Mouse (Mus musculus): ENCODE data around the gene Sertad2.

GRCm38 (mm10) chr11:20571702-20572413 is 28.8 kb downstream of the Sertad2 start:
- TF ChIP-seq CTCF (IDR thresholded peaks at IDR 0.05; ENCODE audit: low read depth) (no peak), EP300 (optimal IDR thresholded peaks at IDR 0.05) (no peak)
